Mouse (Mus musculus) ES-E14 (cell line): ENCODE results near the gene Lzts3. TPM values are rescaled to one million over a fixed set of nuclear protein-coding genes. Genes with fewer than 3 reads are reported as not detected.

Source experiments
- DNase-seq: peaks from one replicate; pipeline ENCODE4 v3.0.0-alpha.2; 2013; ENCODE audit warnings: low read depth, low spot score
- H3K27ac ChIP-seq: 2 replicates; pipeline ENCODE4 v1.5.1; 2012; ENCODE audit warnings: low read depth, mild to moderate bottlenecking, low read length, moderate library complexity, mixed read lengths; ENCODE audit not compliant: poor library complexity, insufficient read depth, severe bottlenecking
- H3K36me3 ChIP-seq: 2 replicates; pipeline ENCODE4 v1.6.1; 2012; ENCODE audit warnings: mild to moderate bottlenecking, low read length, moderate library complexity, mixed read lengths; ENCODE audit not compliant: control insufficient read depth, poor library complexity, insufficient read depth, severe bottlenecking
- H3K4me1 ChIP-seq, 2 experiments: fragments of 150-350 bp in 1 of 2; sonication (generic) in 1 of 2; 2 replicates each; pipeline ENCODE4 v1.6.1; 2012; ENCODE audit warnings: low read length in 2 of 2, mild to moderate bottlenecking in 1 of 2, mixed read lengths in 1 of 2; ENCODE audit not compliant: control insufficient read depth in 2 of 2, insufficient read depth in 2 of 2, poor library complexity in 1 of 2
- H3K4me3 ChIP-seq, 2 experiments: fragments of 150-350 bp in 1 of 2; sonication (generic) in 1 of 2; 2 replicates each; pipeline ENCODE4 v1.5.1; 2012; ENCODE audit warnings: low read length in 2 of 2, low read depth in 1 of 2, mild to moderate bottlenecking in 1 of 2, mixed read lengths in 1 of 2; ENCODE audit not compliant: insufficient read depth in 1 of 2, poor library complexity in 1 of 2, severe bottlenecking in 1 of 2
- H3K9ac ChIP-seq: 2 replicates; pipeline ENCODE4 v1.6.1; 2012; ENCODE audit warnings: low read depth, mild to moderate bottlenecking, low read length, mixed read lengths; ENCODE audit not compliant: poor library complexity, insufficient read depth, severe bottlenecking
- H3K9me3 ChIP-seq: fragments of 150-350 bp; sonication (generic); 2 replicates; pipeline ENCODE4 v1.6.1; 2012; ENCODE audit warnings: low read depth, mild to moderate bottlenecking, low read length; ENCODE audit not compliant: control insufficient read depth, insufficient read depth
- CHD2 ChIP-seq: IDR thresholded peaks from 2 replicates; pipeline ENCODE4 v1.6.1; 2014; ENCODE audit warnings: mild to moderate bottlenecking, low read depth, low read length, inconsistent platforms
- HCFC1 ChIP-seq: IDR thresholded peaks from 2 replicates; pipeline ENCODE4 v1.6.1; 2012; ENCODE audit warnings: low read length, inconsistent platforms, borderline replicate concordance; ENCODE audit not compliant: insufficient read depth
- MAFK ChIP-seq: IDR thresholded peaks from 2 replicates; pipeline ENCODE4 v1.6.1; 2014; ENCODE audit warnings: mild to moderate bottlenecking, low read depth, low read length, inconsistent platforms; ENCODE audit not compliant: insufficient read depth
- ZC3H11A ChIP-seq: IDR thresholded peaks from 2 replicates; pipeline ENCODE4 v1.6.1; 2012; ENCODE audit warnings: low read depth, mild to moderate bottlenecking, inconsistent platforms, low read length, borderline replicate concordance
- ZNF384 ChIP-seq: IDR thresholded peaks from 2 replicates; pipeline ENCODE4 v1.6.1; 2012; ENCODE audit warnings: low read depth, low read length, inconsistent platforms
- in situ Hi-C, 2 experiments: fragments of 600-800 bp; cut with MboI; formaldehyde crosslinking; loops; one replicate each; pipeline ENCODE4 v1.15.1; 2025; ENCODE audit warnings: low sequenced_read_pairs in 2 of 2, inconsistent platforms in 1 of 2; ENCODE audit not compliant: unreplicated experiment in 2 of 2
- total RNA-seq: library from RNA; depleted of rRNA; stranded (reverse); fragments of 300-350 nt; gene quantifications from 2 replicates; pipeline ENCODE4 v1.2.3, GENCODE M21; 2012

Lzts3 gene
- total RNA-seq, 1 experiment: 3.4 TPM

DNA sequence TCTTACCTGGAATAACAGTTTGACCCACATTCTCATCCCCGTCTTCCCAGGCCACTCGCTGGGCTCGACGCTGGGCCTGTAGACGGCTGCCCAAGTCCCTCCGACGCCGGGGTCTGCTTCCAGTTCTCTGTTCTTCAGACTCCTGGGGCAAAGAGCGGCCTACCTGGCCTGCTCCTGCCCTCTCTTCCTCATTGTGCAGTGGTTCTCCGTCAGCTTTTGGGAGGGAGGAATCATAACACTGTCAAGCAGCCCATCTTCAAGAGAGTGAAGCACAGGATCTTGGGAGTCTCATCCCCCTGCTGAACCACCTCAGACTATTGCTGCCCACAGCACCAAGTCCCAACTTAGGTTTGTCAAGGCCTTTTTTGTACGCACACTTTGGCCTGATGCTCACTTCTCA, 20.7 kb upstream of the Lzts3 start:
- Histone ChIP-seq H3K4me1 (peaks cover 0 to 2% of the 10 kb centered on the region in 2 experiments; a peak in 1 of 4 replicates), H3K4me3 (peak overlapping the region; percentile 86 to 89; a peak in 1 of 4 replicates), H3K9ac (peak overlapping the region; percentile 98), H3K9me3 (no peaks in the 10 kb centered on the region), H3K27ac (no peak overlapping the region), H3K36me3 (peaks cover 11% of the 10 kb centered on the region)
- no peak for TF ChIP-seq MAFK
- TF ChIP-seq HCFC1: no peak
- no peak for TF ChIP-seq CHD2
- no peak for TF ChIP-seq ZNF384
- no peak for TF ChIP-seq ZC3H11A
- DNase-seq: no peak
- in situ Hi-C loops: no loop called here

DNA sequence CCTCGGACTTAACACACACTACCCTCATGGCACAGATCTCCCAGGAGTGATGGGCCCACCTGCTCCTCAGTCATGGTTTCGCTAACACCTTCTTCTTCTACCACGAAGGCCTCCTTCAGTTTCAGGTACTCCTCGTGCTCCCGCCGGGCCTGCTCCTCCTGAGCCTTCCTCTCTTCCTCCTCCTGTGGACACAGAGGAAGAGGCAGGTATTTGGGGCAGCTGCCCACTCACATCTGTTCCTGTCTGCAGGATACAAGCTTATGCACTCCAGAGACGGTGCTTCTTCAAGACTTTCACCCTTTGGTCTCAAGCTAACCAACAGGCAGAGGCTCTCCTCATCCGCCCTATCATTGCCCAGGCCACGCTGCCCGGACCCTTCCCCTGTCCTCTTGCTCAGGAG, 15.9 kb upstream of the Lzts3 start:
- Histone ChIP-seq H3K27ac (no peak overlapping the region), H3K9me3 (no peaks in the 10 kb centered on the region), H3K4me1 (no peaks in the 10 kb centered on the region), H3K36me3 (peaks cover 38% of the 10 kb centered on the region), H3K4me3 (no peak overlapping the region), H3K9ac (no peak overlapping the region)
- in situ Hi-C loops: no loop called here
- no peak for TF ChIP-seq ZC3H11A
- TF ChIP-seq MAFK: no peak
- no peak for TF ChIP-seq ZNF384
- TF ChIP-seq CHD2: no peak
- TF ChIP-seq HCFC1: no peak
- DNase-seq: no peak

DNA sequence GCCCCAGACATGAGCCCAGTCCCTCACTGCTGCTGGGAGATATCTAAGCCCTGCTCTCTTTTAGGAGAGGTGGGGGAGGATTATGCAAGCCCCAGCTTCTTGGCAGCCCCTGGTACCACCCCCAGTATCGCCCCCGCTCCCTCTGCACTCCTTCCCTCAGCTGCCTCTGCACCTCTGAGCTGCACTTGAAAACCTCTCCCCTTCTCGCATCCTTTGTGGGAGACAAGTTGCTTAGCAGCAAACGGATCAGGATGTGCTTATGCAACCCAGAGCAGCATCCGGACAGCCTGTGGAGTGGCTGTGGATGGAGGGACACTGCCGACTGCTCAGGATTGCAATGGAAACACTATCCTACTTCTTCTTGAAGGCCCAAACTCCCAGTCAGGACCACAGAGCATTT, 14.9 kb upstream of the Lzts3 start:
- Histone ChIP-seq H3K4me3 (no peak overlapping the region), H3K36me3 (peaks cover 42% of the 10 kb centered on the region), H3K9ac (no peak overlapping the region), H3K4me1 (no peaks in the 10 kb centered on the region), H3K27ac (no peak overlapping the region), H3K9me3 (no peaks in the 10 kb centered on the region)
- in situ Hi-C loops: no loop called here
- no peak for DNase-seq
- no peak for TF ChIP-seq CHD2

DNA sequence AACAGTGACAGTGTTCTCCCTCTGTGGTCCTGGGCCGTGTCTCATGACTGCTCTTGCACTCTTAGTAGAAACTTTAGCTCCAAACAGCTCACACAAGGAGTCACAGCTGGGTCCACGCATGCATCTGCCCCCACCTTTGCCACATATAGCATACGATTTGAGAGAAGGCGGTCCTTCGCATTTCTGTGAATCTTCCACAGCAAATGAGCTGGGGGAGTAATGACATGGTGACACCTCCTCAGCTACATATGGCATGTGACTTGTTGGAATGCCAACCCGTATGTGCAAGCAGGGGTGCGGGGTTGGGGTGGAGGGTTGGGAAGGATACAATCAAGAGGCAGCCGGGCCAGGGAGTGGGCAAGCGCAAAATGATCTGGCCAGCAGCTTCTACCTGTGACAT, 13.9 kb upstream of the Lzts3 start:
- Histone ChIP-seq H3K36me3 (peaks cover 39% of the 10 kb centered on the region), H3K27ac (no peak overlapping the region), H3K4me1 (no peaks in the 10 kb centered on the region), H3K4me3 (no peak overlapping the region), H3K9me3 (no peaks in the 10 kb centered on the region), H3K9ac (no peak overlapping the region)
- no peak for DNase-seq
- TF ChIP-seq CHD2: no peak
- TF ChIP-seq HCFC1: no peak
- in situ Hi-C loops: no loop called here

DNA sequence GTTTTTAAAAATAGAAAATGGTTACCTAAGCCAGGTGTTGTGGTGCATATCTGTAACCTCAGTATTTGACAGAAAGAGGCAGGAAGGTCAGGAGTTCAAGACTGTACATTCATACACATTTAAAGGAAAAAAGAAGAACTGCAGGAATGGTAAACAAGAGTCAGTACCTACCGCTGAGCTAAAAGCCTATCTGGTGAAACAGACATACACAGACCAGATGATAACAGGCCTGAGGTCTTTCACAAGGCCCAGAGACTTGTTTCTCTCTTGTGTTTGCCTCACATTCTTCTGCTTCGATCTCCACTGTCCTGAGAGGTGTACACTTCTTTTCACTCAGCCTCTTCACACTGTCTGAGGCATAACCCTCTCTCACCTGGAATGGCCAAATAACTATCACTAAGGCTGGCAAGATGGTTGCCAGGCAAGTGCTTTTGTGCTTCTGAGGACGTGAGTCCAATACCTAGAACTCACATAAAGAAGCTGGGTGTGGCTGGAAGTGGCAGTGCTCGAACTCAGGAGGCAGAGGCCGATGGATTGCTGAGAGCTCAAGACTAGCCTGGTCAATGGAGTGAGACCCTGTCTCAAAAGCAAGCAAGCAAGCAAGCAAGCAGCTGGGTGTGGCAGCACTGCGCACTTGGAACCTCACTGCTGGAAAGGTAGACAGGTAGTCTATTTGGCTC, 13.2 kb upstream of the Lzts3 start:
- H3K36me3 ChIP-seq: peaks cover 36% of the 10 kb centered on the region
- no peaks in the 10 kb centered on the region for H3K4me1 ChIP-seq
- no peak for DNase-seq
- no peaks in the 10 kb centered on the region for H3K9me3 ChIP-seq
- no peak overlapping the region for H3K9ac ChIP-seq
- H3K4me3 ChIP-seq: no peak overlapping the region
- TF ChIP-seq ZNF384 (no peak), MAFK (no peak), ZC3H11A (no peak), CHD2 (no peak), HCFC1 (no peak)
- H3K27ac ChIP-seq: no peak overlapping the region
- in situ Hi-C loops: no loop called here
